Mouse (Mus musculus): Measurements from ENCODE around the gene Troap. TPM values are rescaled to one million over a fixed set of nuclear protein-coding genes. Genes with fewer than 3 reads are reported as not detected.

Gene Troap
- polyA plus RNA-seq, 1 experiment from 2014 or later: 23.8 TPM

GRCm38 (mm10) chr15:99030585-99031387 lies 43.6 kb upstream of the Troap start:
- DNase-seq (ENCODE audit: low spot score) (no peak), ATAC-seq (replicated peaks; ENCODE audit: insufficient number of reproducible peaks, low FRiP score, low TSS enrichment, low read depth) (no peak)
- no peaks in the 10 kb centered on the region; the same call in 1 of the 2 replicates for H3K4me1 ChIP-seq (ENCODE audit: control insufficient read depth, insufficient read depth, low read length)
- peak overlapping the region; percentile 65 for H3K9ac ChIP-seq (replicated peaks; ENCODE audit: low read length)
- peak overlapping the region; percentile 83 for H3K4me2 ChIP-seq (ENCODE audit: low read depth, low read length)
- 0 out of 2 replicates have a peak overlapping the region, but pooled peaks have one; percentile 16 for H3K27ac ChIP-seq (replicated peaks; ENCODE audit: low read depth, low read length)
- 12% methylated on average over 26 of the region's 26 CpGs for WGBS
- no peaks in the 10 kb centered on the region for H3K36me3 ChIP-seq (replicated peaks; ENCODE audit: control insufficient read depth, insufficient read depth, low read depth, low read length)
- H3K9me3 ChIP-seq (replicated peaks; ENCODE audit: control insufficient read depth, low read length): no peaks in the 10 kb centered on the region
- H3K27me3 ChIP-seq (ENCODE audit: control insufficient read depth, insufficient read depth, low read length): no peaks in the 10 kb centered on the region
- H3K4me3 ChIP-seq (ENCODE audit: low read depth, low read length): peak overlapping the region; percentile 45

GRCm38 (mm10) chr15:99031388-99031675 lies 43.0 kb upstream of the Troap start:
- Histone ChIP-seq H3K9me3 (replicated peaks; ENCODE audit: control insufficient read depth, low read length) (no peaks in the 10 kb centered on the region), H3K27ac (replicated peaks; ENCODE audit: low read depth, low read length) (no peak overlapping the region), H3K9ac (replicated peaks; ENCODE audit: low read length) (0 out of 2 replicates have a peak overlapping the region, but pooled peaks have one; percentile 26), H3K36me3 (replicated peaks; ENCODE audit: control insufficient read depth, insufficient read depth, low read depth, low read length) (no peaks in the 10 kb centered on the region; the same call in 1 of the 2 replicates), H3K4me3 (ENCODE audit: low read depth, low read length) (peak overlapping the region; percentile 45), H3K4me2 (ENCODE audit: low read depth, low read length) (peak overlapping the region; percentile 83), H3K27me3 (ENCODE audit: control insufficient read depth, insufficient read depth, low read length) (no peaks in the 10 kb centered on the region), H3K4me1 (ENCODE audit: control insufficient read depth, insufficient read depth, low read length) (no peaks in the 10 kb centered on the region; the same call in 1 of the 2 replicates)
- no peak for ATAC-seq (replicated peaks; ENCODE audit: insufficient number of reproducible peaks, low FRiP score, low TSS enrichment, low read depth)
- 84% methylated on average over 4 of the region's 4 CpGs for WGBS
- DNase-seq (ENCODE audit: low spot score): no peak

- Histone ChIP-seq H3K27me3 (ENCODE audit: control insufficient read depth, insufficient read depth, low read length) (no peaks in the 10 kb centered on the region), H3K9ac (replicated peaks; ENCODE audit: low read length) (no peak overlapping the region; the same call in 1 of the 2 replicates), H3K27ac (replicated peaks; ENCODE audit: low read depth, low read length) (no peak overlapping the region), H3K4me1 (ENCODE audit: control insufficient read depth, insufficient read depth, low read length) (no peaks in the 10 kb centered on the region; the same call in 1 of the 2 replicates), H3K9me3 (replicated peaks; ENCODE audit: control insufficient read depth, low read length) (no peaks in the 10 kb centered on the region), H3K36me3 (replicated peaks; ENCODE audit: control insufficient read depth, insufficient read depth, low read depth, low read length) (no peaks in the 10 kb centered on the region; the same call in none of the 2 replicates), H3K4me3 (ENCODE audit: low read depth, low read length) (peak overlapping the region; percentile 6; the same call in 1 of the 2 replicates), H3K4me2 (ENCODE audit: low read depth, low read length) (peak overlapping the region; percentile 39)
- WGBS: 75% methylated on average over 9 of the region's 9 CpGs
- ATAC-seq (replicated peaks; ENCODE audit: insufficient number of reproducible peaks, low FRiP score, low TSS enrichment, low read depth) (no peak), DNase-seq (ENCODE audit: low spot score) (no peak)
Measured at GRCm38 (mm10) chr15:99032041-99032725, 42.2 kb upstream of the Troap start.

GRCm38 (mm10) chr15:99032726-99033250 lies 41.6 kb upstream of the Troap start:
- H3K4me3 ChIP-seq (ENCODE audit: low read depth, low read length): no peak overlapping the region
- no peak for ATAC-seq (replicated peaks; ENCODE audit: insufficient number of reproducible peaks, low FRiP score, low TSS enrichment, low read depth)
- 80% methylated on average over 7 of the region's 7 CpGs for WGBS

GRCm38 (mm10) chr15:99033498-99034270 lies 40.7 kb upstream of the Troap start:
- 87% methylated on average over 7 of the region's 7 CpGs for WGBS
- H3K27ac ChIP-seq (replicated peaks; ENCODE audit: low read depth, low read length): no peak overlapping the region
- H3K9me3 ChIP-seq (replicated peaks; ENCODE audit: control insufficient read depth, low read length): no peaks in the 10 kb centered on the region
- no peak overlapping the region for H3K9ac ChIP-seq (replicated peaks; ENCODE audit: low read length)
- DNase-seq (ENCODE audit: low spot score) (no peak), ATAC-seq (replicated peaks; ENCODE audit: insufficient number of reproducible peaks, low FRiP score, low TSS enrichment, low read depth) (no peak)
- H3K4me3 ChIP-seq (ENCODE audit: low read depth, low read length): no peak overlapping the region
- no peak overlapping the region for H3K4me2 ChIP-seq (ENCODE audit: low read depth, low read length)
- H3K4me1 ChIP-seq (ENCODE audit: control insufficient read depth, insufficient read depth, low read length): no peaks in the 10 kb centered on the region; the same call in 1 of the 2 replicates
- H3K36me3 ChIP-seq (replicated peaks; ENCODE audit: control insufficient read depth, insufficient read depth, low read depth, low read length): no peaks in the 10 kb centered on the region; the same call in none of the 2 replicates
- H3K27me3 ChIP-seq (ENCODE audit: control insufficient read depth, insufficient read depth, low read length): no peaks in the 10 kb centered on the region

More at GRCm38 (mm10) chr15:99032726-99033250, 41.6 kb upstream of the Troap start:
- H3K36me3 ChIP-seq (replicated peaks; ENCODE audit: control insufficient read depth, insufficient read depth, low read depth, low read length): no peaks in the 10 kb centered on the region; the same call in none of the 2 replicates
- H3K4me2 ChIP-seq (ENCODE audit: low read depth, low read length): no peak overlapping the region
- H3K27ac ChIP-seq (replicated peaks; ENCODE audit: low read depth, low read length): no peak overlapping the region
- no peaks in the 10 kb centered on the region; the same call in 1 of the 2 replicates for H3K4me1 ChIP-seq (ENCODE audit: control insufficient read depth, insufficient read depth, low read length)
- no peaks in the 10 kb centered on the region for H3K9me3 ChIP-seq (replicated peaks; ENCODE audit: control insufficient read depth, low read length)
- no peaks in the 10 kb centered on the region for H3K27me3 ChIP-seq (ENCODE audit: control insufficient read depth, insufficient read depth, low read length)
- DNase-seq (ENCODE audit: low spot score): no peak
- no peak overlapping the region for H3K9ac ChIP-seq (replicated peaks; ENCODE audit: low read length)

GRCm38 (mm10) chr15:99035431-99035830 lies 38.9 kb upstream of the Troap start:
- no peaks in the 10 kb centered on the region; the same call in 1 of the 2 replicates for H3K4me1 ChIP-seq (ENCODE audit: control insufficient read depth, insufficient read depth, low read length)
- no peak overlapping the region for H3K9ac ChIP-seq (replicated peaks; ENCODE audit: low read length)
- H3K27me3 ChIP-seq (ENCODE audit: control insufficient read depth, insufficient read depth, low read length): no peaks in the 10 kb centered on the region
- no peak overlapping the region for H3K4me3 ChIP-seq (ENCODE audit: low read depth, low read length)
- no peak overlapping the region for H3K27ac ChIP-seq (replicated peaks; ENCODE audit: low read depth, low read length)
- H3K4me2 ChIP-seq (ENCODE audit: low read depth, low read length): no peak overlapping the region
- no peak for ATAC-seq (replicated peaks; ENCODE audit: insufficient number of reproducible peaks, low FRiP score, low TSS enrichment, low read depth)
- H3K36me3 ChIP-seq (replicated peaks; ENCODE audit: control insufficient read depth, insufficient read depth, low read depth, low read length): no peaks in the 10 kb centered on the region; the same call in none of the 2 replicates
- 84% methylated on average over 4 of the region's 4 CpGs for WGBS
- no peak for DNase-seq (ENCODE audit: low spot score)
- H3K9me3 ChIP-seq (replicated peaks; ENCODE audit: control insufficient read depth, low read length): no peaks in the 10 kb centered on the region

- no peaks in the 10 kb centered on the region for H3K27me3 ChIP-seq (ENCODE audit: control insufficient read depth, insufficient read depth, low read length)
- H3K4me1 ChIP-seq (ENCODE audit: control insufficient read depth, insufficient read depth, low read length): no peaks in the 10 kb centered on the region; the same call in 1 of the 2 replicates
- no peak overlapping the region for H3K4me2 ChIP-seq (ENCODE audit: low read depth, low read length)
- no peak for DNase-seq (ENCODE audit: low spot score)
- ATAC-seq (replicated peaks; ENCODE audit: insufficient number of reproducible peaks, low FRiP score, low TSS enrichment, low read depth): no peak
- no peaks in the 10 kb centered on the region for H3K9me3 ChIP-seq (replicated peaks; ENCODE audit: control insufficient read depth, low read length)
- no peaks in the 10 kb centered on the region; the same call in none of the 2 replicates for H3K36me3 ChIP-seq (replicated peaks; ENCODE audit: control insufficient read depth, insufficient read depth, low read depth, low read length)
- no peak overlapping the region for H3K27ac ChIP-seq (replicated peaks; ENCODE audit: low read depth, low read length)
- no peak overlapping the region for H3K4me3 ChIP-seq (ENCODE audit: low read depth, low read length)
- H3K9ac ChIP-seq (replicated peaks; ENCODE audit: low read length): no peak overlapping the region
- WGBS: 91% methylated on average over 8 of the region's 8 CpGs
Measured at GRCm38 (mm10) chr15:99036249-99036905, 38.0 kb upstream of the Troap start.
